Mouse (Mus musculus) stomach, postnatal 0 days (tissue): ENCODE results near the gene Zbtb45. TPM values are rescaled to one million over a fixed set of nuclear protein-coding genes. Genes with fewer than 3 reads are reported as not detected.

Experiments used
- ATAC-seq: fragments of 200-750 bp; cut with Nextera tagmentation; 2 replicates; pipeline ENCODE4 v1.8.0; 2017; ENCODE audit not compliant: low FRiP score, low TSS enrichment
- DNase-seq: peaks from one replicate; pipeline ENCODE4 v3.0.0-alpha.2; 2016; ENCODE audit warnings: low spot score
- H3K27ac ChIP-seq: fragments of 300-500 bp; sonication (generic); replicated peaks from 2 replicates; pipeline ENCODE4 v1.5.1; 2014; ENCODE audit warnings: mild to moderate bottlenecking, control low read depth
- H3K27me3 ChIP-seq: fragments of 300-500 bp; sonication (generic); 2 replicates; pipeline ENCODE4 v1.6.1; 2014; ENCODE audit warnings: low read length; ENCODE audit not compliant: control insufficient read depth, insufficient read depth
- H3K36me3 ChIP-seq: fragments of 300-500 bp; sonication (generic); 2 replicates; pipeline ENCODE4 v1.6.1; 2014; ENCODE audit warnings: low read length, mixed read lengths; ENCODE audit not compliant: control insufficient read depth, insufficient read depth
- H3K4me1 ChIP-seq: fragments of 300-500 bp; sonication (generic); replicated peaks from 2 replicates; pipeline ENCODE4 v1.6.1; 2014; ENCODE audit warnings: antibody characterized with exemption; ENCODE audit not compliant: control insufficient read depth, insufficient read depth
- H3K4me2 ChIP-seq: fragments of 300-500 bp; sonication (generic); replicated peaks from 2 replicates; pipeline ENCODE4 v1.6.1; 2014; ENCODE audit warnings: low read depth, mild to moderate bottlenecking, control low read depth, moderate library complexity
- H3K4me3 ChIP-seq: fragments of 300-500 bp; sonication (generic); 2 replicates; pipeline ENCODE4 v1.5.1; 2014; ENCODE audit warnings: low read depth, low read length, control low read depth
- H3K9ac ChIP-seq: fragments of 300-500 bp; sonication (generic); 2 replicates; pipeline ENCODE4 v1.6.1; 2014; ENCODE audit warnings: mild to moderate bottlenecking, low read length, control low read depth, mixed read lengths
- H3K9me3 ChIP-seq: fragments of 300-500 bp; sonication (generic); 2 replicates; pipeline ENCODE4 v1.6.1; 2016; ENCODE audit warnings: low read length; ENCODE audit not compliant: control insufficient read depth
- CTCF ChIP-seq: IDR thresholded peaks from 2 replicates; pipeline ENCODE4 v1.5.1; 2016; ENCODE audit warnings: antibody characterized with exemption, low read depth, mild to moderate bottlenecking, moderate library complexity
- EP300 ChIP-seq: optimal IDR thresholded peaks from 2 replicates; pipeline ENCODE3; 2016; ENCODE audit warnings: antibody characterized with exemption
- whole genome bisulfite sequencing: fragments of 180-500 bp; shearing (Covaris S2); extraction: QIAGEN DNeasy Blood & Tissue Kit; methylation state at CpG from one replicate; pipeline ENCODE4 v1.1.7; 2014; 5-methylcytosine and 5-hydroxymethylcytosine counted together
- polyA plus RNA-seq: library from polyadenylated mRNA; unstranded; fragments of >200 nt; fragmentation: Nextera tagmentation; extraction: Ambion mirVana; gene quantifications from 2 replicates; pipeline ENCODE4 v1.2.1, GENCODE M21; 2015

Zbtb45 gene
- polyA plus RNA-seq, 1 experiment from 2014 or later, result 9.5 TPM

GRCm38 (mm10) chr7:12986906-12987305 is 22.9 kb downstream of the Zbtb45 start:
- Histone ChIP-seq H3K4me2 (no peak overlapping the region), H3K4me1 (no peaks in the 10 kb centered on the region), H3K9me3 (no peaks in the 10 kb centered on the region), H3K27me3 (no peaks in the 10 kb centered on the region), H3K27ac (no peak overlapping the region), H3K36me3 (no peaks in the 10 kb centered on the region), H3K4me3 (no peak overlapping the region), H3K9ac (no peak overlapping the region)
- TF ChIP-seq CTCF, result no peak
- no peak for TF ChIP-seq EP300
- WGBS, result 79% methylated on average over 8 of the region's 8 CpGs
- ATAC-seq, result no peak
- DNase-seq, result no peak

GRCm38 (mm10) chr7:12985724-12986123 is 24.1 kb downstream of the Zbtb45 start:
- TF ChIP-seq CTCF (no peak), EP300 (no peak)
- 77% methylated on average over 1 of the region's 1 CpGs for WGBS

GRCm38 (mm10) chr7:12980291-12980690 is 29.5 kb downstream of the Zbtb45 start:
- DNase-seq (no peak), ATAC-seq (no peak)
- Histone ChIP-seq H3K4me1 (no peaks in the 10 kb centered on the region), H3K27me3 (no peaks in the 10 kb centered on the region), H3K9ac (no peak overlapping the region), H3K4me2 (no peak overlapping the region), H3K9me3 (no peaks in the 10 kb centered on the region), H3K4me3 (no peak overlapping the region), H3K36me3 (no peaks in the 10 kb centered on the region; the same call in 1 of the 2 replicates), H3K27ac (no peak overlapping the region)
- TF ChIP-seq EP300 (no peak), CTCF (no peak)
- 81% methylated on average over 7 of the region's 7 CpGs for WGBS

More at GRCm38 (mm10) chr7:12985724-12986123, 24.1 kb downstream of the Zbtb45 start:
- DNase-seq (no peak), ATAC-seq (no peak)
- Histone ChIP-seq H3K27ac (no peak overlapping the region), H3K9ac (no peak overlapping the region), H3K9me3 (no peaks in the 10 kb centered on the region), H3K36me3 (no peaks in the 10 kb centered on the region), H3K4me3 (no peak overlapping the region), H3K4me2 (no peak overlapping the region), H3K4me1 (no peaks in the 10 kb centered on the region), H3K27me3 (no peaks in the 10 kb centered on the region)

DNA sequence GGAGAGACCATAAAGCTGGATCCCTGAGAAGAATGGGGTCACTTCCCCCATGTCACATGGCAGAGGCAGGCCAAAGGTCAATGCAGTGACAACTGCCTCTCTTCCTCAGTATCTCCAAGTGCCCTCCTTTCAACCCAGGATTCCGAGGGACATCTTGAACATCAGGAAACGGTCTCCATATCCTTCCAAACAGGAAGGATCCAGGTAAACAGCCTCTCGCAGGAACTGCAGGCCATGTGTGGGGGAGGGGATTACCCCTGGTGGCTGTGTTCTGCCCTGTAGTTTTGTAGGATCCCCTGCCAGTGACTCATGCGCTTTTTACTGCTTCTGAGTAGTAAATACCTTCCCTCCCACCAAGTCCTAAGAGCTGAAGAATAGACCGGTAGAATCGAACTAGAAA is 30.1 kb downstream of the Zbtb45 start:
- no peak overlapping the region for H3K27ac ChIP-seq
- no peak overlapping the region for H3K9ac ChIP-seq
- WGBS, result 68% methylated on average over 6 of the region's 6 CpGs
- no peaks in the 10 kb centered on the region; the same call in 1 of the 2 replicates for H3K36me3 ChIP-seq
- no peaks in the 10 kb centered on the region for H3K9me3 ChIP-seq
- H3K27me3 ChIP-seq, result no peaks in the 10 kb centered on the region
- no peak for DNase-seq
- TF ChIP-seq EP300, result no peak
- no peak for TF ChIP-seq CTCF
- no peak overlapping the region for H3K4me2 ChIP-seq
- H3K4me3 ChIP-seq, result no peak overlapping the region
- ATAC-seq, result no peak
- H3K4me1 ChIP-seq, result no peaks in the 10 kb centered on the region

GRCm38 (mm10) chr7:12978931-12979722 is 30.7 kb downstream of the Zbtb45 start:
- no peaks in the 10 kb centered on the region for H3K4me1 ChIP-seq
- 0 out of 2 replicates have a peak overlapping the region, but pooled peaks have one; percentile 70 for H3K9ac ChIP-seq
- no peaks in the 10 kb centered on the region; the same call in 1 of the 2 replicates for H3K36me3 ChIP-seq
- TF ChIP-seq CTCF (no peak), EP300 (no peak)
- no peaks in the 10 kb centered on the region for H3K27me3 ChIP-seq
- no peak for ATAC-seq
- H3K9me3 ChIP-seq, result no peaks in the 10 kb centered on the region
- peak overlapping the region; percentile 66 for H3K4me2 ChIP-seq
- H3K4me3 ChIP-seq, result no peak overlapping the region
- 80% methylated on average over 18 of the region's 18 CpGs for WGBS
- no peak for DNase-seq
- H3K27ac ChIP-seq, result 0 out of 2 replicates have a peak overlapping the region, but pooled peaks have one; percentile 89
